ENCODE assay signal across 9 mouse cellular contexts in the genomic region with DNA sequence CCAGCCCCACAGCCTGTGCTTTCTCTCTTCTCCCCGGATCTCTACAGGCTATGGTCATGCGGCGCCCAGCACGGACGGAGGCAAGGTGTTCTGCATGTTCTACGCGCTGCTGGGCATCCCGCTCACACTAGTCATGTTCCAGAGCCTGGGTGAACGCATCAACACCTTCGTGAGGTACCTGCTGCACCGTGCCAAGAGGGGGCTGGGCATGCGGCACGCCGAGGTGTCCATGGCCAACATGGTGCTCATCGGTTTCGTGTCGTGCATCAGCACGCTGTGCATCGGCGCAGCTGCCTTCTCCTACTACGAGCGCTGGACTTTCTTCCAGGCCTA. TPM values are rescaled to one million over a fixed set of nuclear protein-coding genes. Genes with fewer than 3 reads are reported as not detected.
DNase-seq lines count a peak whose midpoint lies in the region; ATAC-seq and TF ChIP-seq lines count a peak whose summit lies in the region.
"Had no signal": no experiment of that assay in that cellular context is flagged by ENCODE, and none has a peak within 500 bp of the region (broad histone marks: within the 10 kb centered on the region; RNA-seq: fewer than 3 reads in every experiment).

No protein-coding gene starts in this region.

- no peaks in the 10 kb centered on the region for H3K9me3 ChIP-seq in heart, embryonic 13.5 days
- H3K9me3 ChIP-seq in embryonic facial prominence, embryonic 10.5 days: no peaks in the 10 kb centered on the region
- no peaks in the 10 kb centered on the region for H3K9me3 ChIP-seq in forebrain, embryonic 16.5 days (ENCODE audit: control insufficient read depth, low read length)
- H3K9me3 ChIP-seq in liver, embryonic 16.5 days (replicated peaks; ENCODE audit: control insufficient read depth, low read length): no peaks in the 10 kb centered on the region

- H3K4me3 ChIP-seq in heart, embryonic 13.5 days: peak overlapping the region; percentile 44
- peak overlapping the region; percentile 64 for H3K4me3 ChIP-seq in embryonic facial prominence, embryonic 10.5 days
- H3K4me3 ChIP-seq in forebrain, embryonic 16.5 days (replicated peaks; ENCODE audit: low read length): peak overlapping the region; percentile 45
- H3K4me3 ChIP-seq in liver, embryonic 16.5 days (ENCODE audit: low read depth, low read length): no peak overlapping the region; the same call in 1 of the 2 replicates
- no peak overlapping the region for H3K4me3 ChIP-seq in layer of hippocampus, adult 2 months

- H3K27ac ChIP-seq in heart, embryonic 13.5 days (replicated peaks): no peak overlapping the region
- no peak overlapping the region; the same call in 1 of the 2 replicates for H3K27ac ChIP-seq in embryonic facial prominence, embryonic 10.5 days (replicated peaks)
- H3K27ac ChIP-seq in forebrain, embryonic 16.5 days (ENCODE audit: low read length): no peak overlapping the region
- H3K27ac ChIP-seq in liver, embryonic 16.5 days (ENCODE audit: low read length): no peak overlapping the region
- no peak overlapping the region for H3K27ac ChIP-seq in layer of hippocampus, adult 2 months

- H3K4me1 ChIP-seq in heart, embryonic 13.5 days: peaks cover 58% of the 10 kb centered on the region
- H3K4me1 ChIP-seq in embryonic facial prominence, embryonic 10.5 days: peaks cover 30% of the 10 kb centered on the region
- H3K4me1 ChIP-seq in forebrain, embryonic 16.5 days (replicated peaks; ENCODE audit: control insufficient read depth, insufficient read depth, low read length): peaks cover 17% of the 10 kb centered on the region
- peaks cover 7% of the 10 kb centered on the region for H3K4me1 ChIP-seq in liver, embryonic 16.5 days (ENCODE audit: control insufficient read depth, low read depth, low read length)

- TF ChIP-seq CTCF in layer of hippocampus, adult 2 months (conservative IDR thresholded peaks at IDR 0.05): no peak

- peak overlapping the region; percentile 62 for H3K9ac ChIP-seq in heart, embryonic 13.5 days
- H3K9ac ChIP-seq in forebrain, embryonic 16.5 days (replicated peaks; ENCODE audit: low read depth, low read length): peak overlapping the region; percentile 57
- H3K9ac ChIP-seq in liver, embryonic 16.5 days (ENCODE audit: low read depth, low read length): no peak overlapping the region

- H3K27me3 ChIP-seq in heart, embryonic 13.5 days (replicated peaks): peaks cover 26% of the 10 kb centered on the region
- peaks cover 71% of the 10 kb centered on the region for H3K27me3 ChIP-seq in embryonic facial prominence, embryonic 10.5 days (replicated peaks; ENCODE audit: low read depth, poor library complexity, severe bottlenecking)
- H3K27me3 ChIP-seq in forebrain, embryonic 16.5 days (replicated peaks; ENCODE audit: control insufficient read depth, insufficient read depth, low read length): peaks cover 19% of the 10 kb centered on the region
- H3K27me3 ChIP-seq in liver, embryonic 16.5 days (ENCODE audit: control insufficient read depth, insufficient read depth, low read depth, low read length): peaks cover 28% of the 10 kb centered on the region

- no peak for ATAC-seq in heart, embryonic 13.5 days (ENCODE audit: extremely low read depth, insufficient number of reproducible peaks, low FRiP score, low TSS enrichment)
- ATAC-seq in forebrain, embryonic 16.5 days: no peak
- no peak for ATAC-seq in liver, embryonic 16.5 days (ENCODE audit: low read depth)
- no peak for ATAC-seq in erythroblast, adult 5-6 weeks (replicated peaks; ENCODE audit: low FRiP score, poor library complexity, severe bottlenecking)

- intact Hi-C loops in heart, postnatal 10 days (cut with DNase I): loop anchor here (5.0 kb wide), 1 partner anchor 35 kb away; a partner anchor contains a TSS

- 49% methylated on average over 22 of the region's 22 CpGs for WGBS in heart, embryonic 13.5 days
- WGBS in embryonic facial prominence, embryonic 10.5 days: 48% methylated on average over 22 of the region's 22 CpGs
- WGBS in forebrain, embryonic 16.5 days: 49% methylated on average over 22 of the region's 22 CpGs
- 44% methylated on average over 22 of the region's 22 CpGs for WGBS in liver, embryonic 16.5 days (ENCODE audit: insufficient replicate concordance)

- no peaks in the 10 kb centered on the region; the same call in 1 of the 2 replicates for H3K36me3 ChIP-seq in heart, embryonic 13.5 days
- no peaks in the 10 kb centered on the region for H3K36me3 ChIP-seq in embryonic facial prominence, embryonic 10.5 days (replicated peaks)
- H3K36me3 ChIP-seq in forebrain, embryonic 16.5 days (ENCODE audit: control insufficient read depth, insufficient read depth): no peaks in the 10 kb centered on the region
- no peaks in the 10 kb centered on the region for H3K36me3 ChIP-seq in liver, embryonic 16.5 days (ENCODE audit: control insufficient read depth, insufficient read depth)

- H3K4me2 ChIP-seq in heart, embryonic 13.5 days: peak overlapping the region; percentile 66
- H3K4me2 ChIP-seq in forebrain, embryonic 16.5 days (ENCODE audit: low read length): peak overlapping the region; percentile 72
- 0 out of 2 replicates have a peak overlapping the region, but pooled peaks have one; percentile 42 for H3K4me2 ChIP-seq in liver, embryonic 16.5 days (ENCODE audit: low read depth, low read length)

- DNase-seq in heart, postnatal 10 days: no peak
- no peak for DNase-seq in embryonic facial prominence, embryonic 10.5 days (ENCODE audit: low spot score)
- DNase-seq in layer of hippocampus, adult 2 months (ENCODE audit: low spot score in 2 of 2): no peak
- DNase-seq in MN1 (ENCODE audit: low spot score): no peak
- DNase-seq: kidney, adult 11 months had no signal

RNA-seq across cellular contexts. Expression of a gene that starts 25.9 kb away (rescaled TPM):
- 21.9 and 22.6 TPM in 2 replicates for polyA plus RNA-seq in heart, embryonic 13.5 days (2015; fragmentation: Nextera tagmentation; extraction: Ambion mirVana)
- 10 to 100 TPM; 42.1 to 45.4 TPM for total RNA-seq in heart, postnatal 10 days (2021)
- 24.3 and 24.4 TPM in 2 replicates for polyA plus RNA-seq in embryonic facial prominence, embryonic 10.5 days (2016; fragmentation: Nextera tagmentation; extraction: Ambion mirVana)
- polyA plus RNA-seq in forebrain, embryonic 16.5 days (2015; fragmentation: Nextera tagmentation; extraction: Ambion mirVana): 30.1 and 32.5 TPM in 2 replicates
- 10.5 and 12.6 TPM in 2 replicates for polyA plus RNA-seq in liver, embryonic 16.5 days (2015; fragmentation: Nextera tagmentation; extraction: Ambion mirVana)
- 10 to 100 TPM; 39.2 to 39.9 TPM for total RNA-seq in layer of hippocampus, adult 2 months (2021)
- 4.4 and 16.7 TPM in 2 replicates for total RNA-seq in erythroblast, adult 5-6 weeks (2015; ENCODE audit: low replicate concordance)
- total RNA-seq in erythroblast, adult 5-6 weeks (2017; ENCODE audit: low replicate concordance): 3.3 and 5.7 TPM in 2 replicates

RNA-seq across cellular contexts. Expression of a gene that starts 33.8 kb away (rescaled TPM):
- polyA plus RNA-seq in heart, embryonic 13.5 days (2015; fragmentation: Nextera tagmentation; extraction: Ambion mirVana): 28.9 and 29.1 TPM in 2 replicates
- total RNA-seq in heart, postnatal 10 days (2021): 100 to 1,000 TPM; 159 to 183 TPM
- polyA plus RNA-seq in embryonic facial prominence, embryonic 10.5 days (2016; fragmentation: Nextera tagmentation; extraction: Ambion mirVana): 0.26 and 0.35 TPM in 2 replicates
- 2.8 and 3.5 TPM in 2 replicates for polyA plus RNA-seq in forebrain, embryonic 16.5 days (2015; fragmentation: Nextera tagmentation; extraction: Ambion mirVana)
- polyA plus RNA-seq in liver, embryonic 16.5 days (2015; fragmentation: Nextera tagmentation; extraction: Ambion mirVana): 0.13 and 0.47 TPM in 2 replicates
- 10 to 100 TPM in 1 of 2 experiments, 1 to 10 TPM in 1; 9.7 to 11.3 TPM for total RNA-seq in layer of hippocampus, adult 2 months (2021)
- not detected in 2 replicates for total RNA-seq in erythroblast, adult 5-6 weeks (2015; ENCODE audit: low replicate concordance)
- not detected in 2 replicates for total RNA-seq in erythroblast, adult 5-6 weeks (2017; ENCODE audit: low replicate concordance)

RNA-seq across cellular contexts. Expression of a gene that starts 44.8 kb away (rescaled TPM):
- 259 TPM in 2 replicates for polyA plus RNA-seq in heart, embryonic 13.5 days (2015; fragmentation: Nextera tagmentation; extraction: Ambion mirVana)
- total RNA-seq in heart, postnatal 10 days (2021): 10 to 100 TPM; 85.5 to 86.1 TPM
- polyA plus RNA-seq in embryonic facial prominence, embryonic 10.5 days (2016; fragmentation: Nextera tagmentation; extraction: Ambion mirVana): 458 and 467 TPM in 2 replicates
- polyA plus RNA-seq in forebrain, embryonic 16.5 days (2015; fragmentation: Nextera tagmentation; extraction: Ambion mirVana): 95.3 and 114 TPM in 2 replicates
- 160 and 163 TPM in 2 replicates for polyA plus RNA-seq in liver, embryonic 16.5 days (2015; fragmentation: Nextera tagmentation; extraction: Ambion mirVana)
- total RNA-seq in layer of hippocampus, adult 2 months (2021): 1 to 10 TPM; 3.7 to 7.1 TPM
- total RNA-seq in erythroblast, adult 5-6 weeks (2015; ENCODE audit: low replicate concordance): 79.8 and 117 TPM in 2 replicates
- 67.2 and 74.4 TPM in 2 replicates for total RNA-seq in erythroblast, adult 5-6 weeks (2017; ENCODE audit: low replicate concordance)

Comparison
In these comparisons a context has a peak if more than half of its experiments do, and no peak if none do; other contexts are left out.
1. H3K4me3 ChIP-seq: peak in heart, embryonic 13.5 days (single experiment), embryonic facial prominence, embryonic 10.5 days (single experiment) and forebrain, embryonic 16.5 days (single experiment); none in liver, embryonic 16.5 days (single experiment) and layer of hippocampus, adult 2 months (single experiment).
2. Peak in every context shown above with its lines, with median percentiles within 50 percentile points of each other: H3K4me2 ChIP-seq.